Mouse (Mus musculus): Measurements from ENCODE around the gene Galnt6.
"Not testable (repeated sequence)": the region's sequence is repeated elsewhere in the genome, so short reads cannot be mapped to it uniquely, and the experiment has no call there.

Galnt6 gene

GRCm38 (mm10) chr15:100729281-100729985 lies at the start of gene Galnt6:
Gene Galnt6, minus strand, starts transcription at chr15:100729376.
- no peak for DNase-seq

- DNase-seq, result no peak
These were observed 48.1 kb upstream of the Galnt6 start for GRCm38 (mm10) chr15:100777020-100778016.

- DNase-seq, result no peak
These were observed 47.2 kb upstream of the Galnt6 start for GRCm38 (mm10) chr15:100776424-100776823.

- DNase-seq, result no peak
These were observed 46.3 kb upstream of the Galnt6 start for GRCm38 (mm10) chr15:100775189-100776166.

- DNase-seq, result not testable (repeated sequence)
These were observed 44.7 kb upstream of the Galnt6 start for GRCm38 (mm10) chr15:100773859-100774258.

- no peak for DNase-seq
These were observed 43.5 kb upstream of the Galnt6 start for GRCm38 (mm10) chr15:100772685-100773084.

GRCm38 (mm10) chr15:100770338-100770737 lies 41.2 kb upstream of the Galnt6 start:
- DNase-seq, result no peak

GRCm38 (mm10) chr15:100769023-100769422 lies 39.8 kb upstream of the Galnt6 start:
- DNase-seq, result not testable (repeated sequence)

GRCm38 (mm10) chr15:100767851-100768250 lies 38.7 kb upstream of the Galnt6 start:
- no peak for DNase-seq

- no peak for DNase-seq
These were observed 37.6 kb upstream of the Galnt6 start for GRCm38 (mm10) chr15:100766826-100767225.

- DNase-seq, result peak; percentile 20
These were observed 35.2 kb upstream of the Galnt6 start for GRCm38 (mm10) chr15:100764163-100764951.

- DNase-seq, result peak; percentile 17
These were observed 33.5 kb upstream of the Galnt6 start for GRCm38 (mm10) chr15:100762649-100763048.

GRCm38 (mm10) chr15:100761419-100762185 lies 32.4 kb upstream of the Galnt6 start, which contains the start of gene Slc4a8:
Gene Slc4a8, plus strand, starts transcription at chr15:100761747.
- peak; percentile 92 for DNase-seq

GRCm38 (mm10) chr15:100761036-100761418 lies 31.9 kb upstream of the Galnt6 start:
- peak; percentile 9 for DNase-seq

- DNase-seq, result no peak
These were observed 30.1 kb upstream of the Galnt6 start for GRCm38 (mm10) chr15:100759286-100759685.

GRCm38 (mm10) chr15:100757527-100757978 lies 28.4 kb upstream of the Galnt6 start:
- peak; percentile 65 for DNase-seq

- DNase-seq, result no peak
These were observed 26.9 kb upstream of the Galnt6 start for GRCm38 (mm10) chr15:100755881-100756624.

- no peak for DNase-seq
These were observed 26.3 kb upstream of the Galnt6 start for GRCm38 (mm10) chr15:100755498-100755859.

- no peak for DNase-seq
These were observed 25.8 kb upstream of the Galnt6 start for GRCm38 (mm10) chr15:100754805-100755497.
